Mouse (Mus musculus) MN1 (cell line): ENCODE data around the gene Ttc39a.
A peak's percentile ranks its signal among the peaks of the same experiment; 100 is the strongest.

Source experiments
- DNase-seq: peaks from one replicate; pipeline ENCODE4 v3.0.0-alpha.2; 2016; ENCODE audit warnings: low spot score

The Ttc39a gene

GRCm38 (mm10) chr4:109420138-109420795 lies 13.8 kb downstream of the Ttc39a start:
- no peak for DNase-seq

- no peak for DNase-seq
Measured at GRCm38 (mm10) chr4:109421608-109422007, 15.2 kb downstream of the Ttc39a start.

DNA sequence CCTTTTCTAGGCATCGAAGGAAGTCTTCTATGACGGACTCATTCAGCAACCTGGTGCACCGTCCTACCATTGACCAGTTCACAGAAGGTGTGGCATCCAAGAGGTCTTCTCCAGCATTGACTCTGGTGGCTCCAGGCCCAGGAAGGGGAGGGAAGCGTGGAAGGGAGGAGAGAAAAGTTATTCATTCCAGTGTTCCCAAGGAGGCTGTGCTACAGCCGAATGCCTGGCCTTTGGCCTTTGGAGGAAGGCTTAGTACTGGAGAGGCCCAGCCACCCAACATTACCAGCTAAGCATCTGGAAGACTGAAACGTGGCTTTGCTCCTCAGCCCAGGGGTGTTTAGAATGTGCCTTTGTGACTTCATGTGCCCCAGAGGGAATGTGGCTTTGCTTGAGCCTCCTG lies 16.0 kb downstream of the Ttc39a start:
- DNase-seq: no peak

- DNase-seq: no peak
Measured at GRCm38 (mm10) chr4:109423438-109423837, 17.0 kb downstream of the Ttc39a start.

DNA sequence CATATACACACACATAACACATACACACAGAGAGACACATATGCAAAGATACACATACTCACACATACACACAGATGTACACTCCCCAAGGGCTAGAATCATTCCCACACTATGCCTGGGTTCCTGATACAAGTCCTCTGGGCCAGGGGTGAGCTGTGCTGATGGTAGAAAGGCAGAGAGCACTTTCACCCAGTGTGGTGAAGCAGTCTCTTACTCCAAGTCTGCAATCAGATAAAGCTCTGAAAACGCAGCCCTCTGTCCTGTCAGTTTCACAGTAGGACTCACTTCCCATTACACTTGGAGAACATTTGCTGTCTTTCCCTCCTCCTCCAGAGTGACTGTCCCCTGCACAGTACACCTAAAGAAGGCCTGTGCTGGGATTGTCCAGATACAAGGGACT lies 20.6 kb downstream of the Ttc39a start:
- no peak for DNase-seq

GRCm38 (mm10) chr4:109430250-109430649 lies 23.8 kb downstream of the Ttc39a start:
- DNase-seq: no peak

- no peak for DNase-seq
Measured at GRCm38 (mm10) chr4:109430854-109431253, 24.4 kb downstream of the Ttc39a start.

DNA sequence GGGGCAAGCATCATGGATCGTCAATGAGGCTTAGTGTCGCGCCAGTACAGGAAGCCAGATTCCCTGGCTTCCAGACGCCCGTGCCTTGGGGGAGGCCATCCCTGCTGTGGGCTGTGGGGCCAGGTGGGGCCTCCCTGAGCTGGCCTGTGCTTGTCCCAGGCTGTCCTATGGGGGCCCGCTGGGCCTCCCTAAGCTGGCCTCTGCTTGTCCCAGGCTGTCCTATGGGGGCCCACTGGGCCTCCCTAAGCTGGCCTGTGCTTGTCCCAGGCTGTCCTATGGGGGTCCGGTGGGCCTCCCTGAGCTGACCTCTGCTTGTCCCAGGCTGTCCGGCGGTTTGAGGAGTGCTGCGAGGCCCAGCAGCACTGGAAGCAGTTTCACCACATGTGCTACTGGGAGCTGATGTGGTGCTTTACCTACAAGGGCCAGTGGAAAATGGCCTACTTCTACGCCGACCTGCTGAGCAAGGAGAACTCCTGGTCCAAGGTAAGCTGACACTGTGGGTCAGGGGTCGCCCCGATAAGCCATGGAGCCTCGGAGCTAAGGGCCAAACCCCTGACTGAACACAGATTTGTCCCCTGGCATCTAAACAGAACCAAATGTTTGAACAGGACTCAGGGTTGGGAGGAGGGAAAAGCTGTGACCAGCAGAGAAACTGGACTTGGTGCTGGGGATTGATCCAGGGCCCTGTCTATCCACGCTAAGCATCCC lies 26.4 kb downstream of the Ttc39a start:
- no peak for DNase-seq

GRCm38 (mm10) chr4:109433641-109434040 lies 27.2 kb downstream of the Ttc39a start:
- no peak for DNase-seq

DNA sequence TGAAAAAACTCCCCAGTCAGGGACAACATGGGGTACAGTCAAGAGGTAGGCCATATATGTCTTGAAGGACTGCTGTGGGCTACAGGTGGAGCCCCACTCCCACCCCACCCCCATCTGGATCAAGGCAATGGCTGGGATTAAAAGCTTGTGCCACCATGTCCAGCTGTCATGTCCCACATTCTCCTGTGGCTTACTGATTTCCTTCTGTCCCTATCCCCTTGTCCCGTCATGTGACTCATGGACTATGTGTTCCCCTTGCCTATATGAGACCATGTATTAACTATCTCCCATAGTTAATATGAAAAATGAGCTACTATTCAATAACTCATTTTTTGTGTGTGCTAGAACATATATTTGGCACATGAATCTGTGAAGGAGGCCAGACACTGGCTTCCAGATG lies 27.8 kb downstream of the Ttc39a start:
- no peak for DNase-seq

DNA sequence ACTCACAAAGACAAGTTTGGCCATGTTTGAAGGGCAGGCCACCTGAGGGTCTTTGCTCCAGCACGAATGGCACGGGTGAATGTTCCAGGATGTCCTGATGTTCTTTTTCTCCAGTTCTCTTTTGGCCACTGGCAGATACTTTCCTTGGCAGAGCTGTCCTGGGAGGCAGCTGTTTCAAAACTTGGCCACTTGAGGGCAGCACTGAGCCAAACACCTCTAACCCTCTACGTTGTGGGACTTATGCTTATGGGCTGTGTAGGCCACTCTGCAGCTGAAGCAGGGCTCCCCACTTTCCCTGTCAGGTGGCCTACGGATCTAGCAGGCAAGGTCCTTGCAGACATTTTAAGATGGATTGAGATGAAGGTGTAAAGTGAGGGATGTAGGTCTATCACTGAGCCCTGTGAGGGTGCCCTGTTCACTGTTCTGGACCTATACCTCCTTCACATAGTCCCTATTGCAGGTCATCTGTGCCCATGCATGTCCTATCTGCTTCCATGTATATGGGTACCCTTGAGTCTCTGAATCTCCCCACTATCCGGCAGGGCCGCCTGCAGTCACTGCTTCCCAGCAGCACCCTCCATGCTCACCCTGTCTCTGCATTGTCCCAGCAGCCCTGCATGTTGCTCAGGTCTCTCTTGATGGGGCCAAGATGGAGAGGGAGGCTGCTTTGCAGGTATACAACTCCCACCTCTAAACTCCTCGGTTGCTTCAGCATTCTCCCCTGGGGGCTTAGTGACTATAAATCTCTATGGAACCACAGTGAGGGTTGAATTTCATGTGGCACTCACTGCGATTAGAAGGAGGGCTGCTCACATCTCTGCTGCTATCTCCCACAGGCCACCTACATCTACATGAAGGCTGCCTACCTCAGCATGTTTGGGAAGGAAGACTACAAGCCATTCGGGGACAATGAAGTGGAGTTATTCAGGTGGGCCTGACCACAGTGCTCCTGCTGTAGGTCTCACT lies 31.8 kb downstream of the Ttc39a start:
- DNase-seq: peak; percentile 39

DNA sequence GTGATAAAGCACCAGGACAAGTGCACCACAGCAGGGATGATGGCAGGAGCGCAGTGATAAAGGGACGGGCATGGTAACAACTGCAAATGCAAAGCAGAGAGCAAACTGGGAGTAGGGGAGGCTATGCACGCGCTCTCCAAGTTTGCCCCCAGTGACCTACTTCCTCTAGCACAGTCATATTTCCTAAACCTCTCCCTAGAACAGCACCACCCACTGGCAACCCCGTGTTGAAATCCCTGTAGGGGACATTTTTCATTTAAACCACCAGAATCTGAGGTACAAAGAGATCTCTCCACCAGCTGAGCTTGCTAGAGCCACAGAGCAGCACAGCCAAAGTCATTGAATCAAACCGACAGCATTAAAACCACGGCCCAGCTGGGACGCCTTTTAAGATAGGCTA lies 32.7 kb downstream of the Ttc39a start:
- no peak for DNase-seq

DNA sequence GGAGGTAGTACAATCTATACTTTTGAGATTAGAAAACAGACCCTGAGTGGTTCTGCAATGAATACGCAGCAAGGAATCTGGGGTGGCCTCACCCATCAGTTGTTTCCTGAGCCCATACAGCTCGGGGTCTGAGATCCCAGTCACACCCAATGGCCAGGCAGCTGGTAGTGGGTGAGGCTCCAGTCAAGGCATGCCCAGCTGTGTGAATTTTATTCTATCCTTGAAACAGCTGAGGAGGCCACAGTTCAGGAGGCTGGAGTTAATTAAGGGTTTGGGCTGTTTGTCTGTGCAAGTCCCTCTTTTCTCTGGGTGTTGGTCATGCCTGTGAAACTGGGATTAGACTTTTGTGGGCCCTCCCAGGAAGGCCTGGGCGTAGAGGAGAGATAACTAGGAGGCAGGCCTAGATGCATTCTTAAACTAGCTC lies 33.4 kb downstream of the Ttc39a start:
- no peak for DNase-seq

DNA sequence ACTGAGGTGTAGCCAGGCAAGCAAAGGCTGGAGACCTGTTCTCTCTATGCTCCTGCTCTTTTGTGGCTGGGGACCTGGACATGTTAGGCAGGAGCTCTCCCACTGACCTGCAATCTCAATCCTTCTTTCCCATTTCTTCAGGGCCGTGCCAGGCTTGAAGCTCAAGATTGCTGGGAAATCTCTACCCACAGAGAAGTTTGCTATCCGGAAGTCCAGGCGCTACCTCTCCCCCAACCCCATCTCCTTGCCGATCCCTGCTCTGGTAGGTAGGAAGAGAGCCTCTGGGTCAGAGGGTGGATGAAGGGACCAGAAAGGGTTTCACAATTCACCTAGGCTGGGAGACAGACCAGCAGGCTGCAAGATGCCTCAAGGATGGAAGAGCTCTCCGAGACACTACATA lies 34.0 kb downstream of the Ttc39a start:
- DNase-seq: no peak

- no peak for DNase-seq
Measured at GRCm38 (mm10) chr4:109441000-109441399, 34.6 kb downstream of the Ttc39a start.

- no peak for DNase-seq
Measured at GRCm38 (mm10) chr4:109442126-109442525, 35.7 kb downstream of the Ttc39a start.

- DNase-seq: no peak
Measured at GRCm38 (mm10) chr4:109442649-109443048, 36.2 kb downstream of the Ttc39a start.

DNA sequence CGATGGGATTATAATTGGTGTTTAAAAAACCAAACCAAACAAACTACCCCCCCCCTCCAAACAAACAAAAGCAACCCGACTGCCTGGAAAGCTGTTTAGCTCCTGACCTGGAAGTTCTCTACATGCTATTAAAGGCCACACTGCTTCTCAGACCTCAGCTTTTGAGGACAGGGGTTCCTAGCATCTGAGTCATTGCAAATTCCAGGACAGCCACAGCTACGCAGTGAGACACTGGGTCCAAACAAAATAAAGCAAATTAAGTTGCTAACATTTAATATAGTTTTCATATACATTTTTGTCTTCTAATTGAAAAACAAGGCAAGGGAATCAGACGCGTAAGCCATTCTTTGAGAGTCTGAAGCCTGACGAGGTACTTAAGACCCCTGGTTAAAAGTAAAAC lies 38.0 kb downstream of the Ttc39a start:
- DNase-seq: no peak

- no peak for DNase-seq
Measured at GRCm38 (mm10) chr4:109444951-109445350, 38.5 kb downstream of the Ttc39a start.

- no peak for DNase-seq
Measured at GRCm38 (mm10) chr4:109445397-109445796, 39.0 kb downstream of the Ttc39a start.

GRCm38 (mm10) chr4:109445956-109446355 lies 39.5 kb downstream of the Ttc39a start:
- DNase-seq: no peak

GRCm38 (mm10) chr4:109448531-109448930 lies 42.1 kb downstream of the Ttc39a start:
- no peak for DNase-seq

DNA sequence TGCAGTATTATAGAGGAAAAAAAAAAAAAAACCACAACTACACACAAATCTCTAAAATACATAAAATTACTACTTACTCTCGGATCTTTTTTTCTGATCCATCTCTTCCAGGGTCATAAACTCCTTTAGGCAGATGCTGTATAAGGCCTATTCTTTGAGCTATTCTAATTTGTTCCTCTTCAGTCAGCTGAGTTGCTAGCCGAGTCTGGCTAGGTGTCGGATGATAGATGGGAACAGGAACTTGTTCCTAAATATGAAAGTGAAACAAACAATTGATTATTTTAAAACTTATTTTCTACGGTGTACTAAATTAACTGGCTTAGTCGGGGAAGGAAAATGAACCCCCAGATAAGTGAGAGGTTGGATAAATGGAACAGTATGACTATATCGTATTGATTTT lies 50.4 kb downstream of the Ttc39a start:
- no peak for DNase-seq
